Mouse (Mus musculus): ENCODE measurements around the gene Otor.

Otor gene

GRCm38 (mm10) chr2:143118221-143118620 lies 39.9 kb downstream of the Otor start:
- DNase-seq (ENCODE audit: low spot score in 2 of 2): no peak

GRCm38 (mm10) chr2:143131098-143131646 lies 52.9 kb downstream of the Otor start:
- DNase-seq (ENCODE audit: low spot score in 2 of 2): no peak

Measured in frontal cortex, postnatal 10 days (tissue).